ENCODE assay signal across 18 mouse cellular contexts in genomic region chr4:33739211-33739904, GRCm38 (mm10).
A peak's percentile ranks its signal among the peaks of the same experiment; 100 is the strongest.
DNase-seq lines count a peak whose midpoint lies in the region; ATAC-seq and TF ChIP-seq lines count a peak whose summit lies in the region.
"Had no signal": no experiment of that assay in that cellular context is flagged by ENCODE, and none has a peak within 500 bp of the region (broad histone marks: within the 10 kb centered on the region; RNA-seq: fewer than 3 reads in every experiment).

No protein-coding gene starts in this region.

- H3K4me2 ChIP-seq in kidney, postnatal 0 days (ENCODE audit: low read length) = no peak overlapping the region
- no peak overlapping the region for H3K4me2 ChIP-seq in stomach, embryonic 14.5 days (replicated peaks; ENCODE audit: low read depth, low read length)
- H3K4me2 ChIP-seq in stomach, postnatal 0 days (replicated peaks; ENCODE audit: low read depth) = no peak overlapping the region
- H3K4me2 ChIP-seq in lung, postnatal 0 days (replicated peaks; ENCODE audit: low read depth, low read length) = no peak overlapping the region
- H3K4me2 ChIP-seq in neural tube, embryonic 15.5 days = no peak overlapping the region
- H3K4me2 ChIP-seq: hindbrain, embryonic 12.5 days; liver, embryonic 11.5 days; midbrain, embryonic 15.5 days; neural tube, embryonic 13.5 days had no signal

- no peak overlapping the region for H3K4me3 ChIP-seq in kidney, postnatal 0 days (replicated peaks; ENCODE audit: low read depth, low read length)
- no peak overlapping the region for H3K4me3 ChIP-seq in stomach, embryonic 14.5 days (ENCODE audit: low read depth, low read length)
- no peak overlapping the region for H3K4me3 ChIP-seq in stomach, postnatal 0 days (ENCODE audit: low read depth, low read length)
- no peak overlapping the region for H3K4me3 ChIP-seq in lung, postnatal 0 days (ENCODE audit: low read depth, low read length)
- no peak overlapping the region for H3K4me3 ChIP-seq in neural tube, embryonic 15.5 days (replicated peaks)
- H3K4me3 ChIP-seq: forebrain, embryonic 10.5 days; hindbrain, embryonic 12.5 days; midbrain, embryonic 15.5 days; neural tube, embryonic 13.5 days had no signal

- H3K36me3 ChIP-seq in kidney, postnatal 0 days (ENCODE audit: insufficient read depth, low read length) = no peaks in the 10 kb centered on the region
- H3K36me3 ChIP-seq in stomach, embryonic 14.5 days (ENCODE audit: control insufficient read depth, insufficient read depth, low read length) = no peaks in the 10 kb centered on the region
- H3K36me3 ChIP-seq in stomach, postnatal 0 days (ENCODE audit: control insufficient read depth, insufficient read depth, low read length) = no peaks in the 10 kb centered on the region
- H3K36me3 ChIP-seq in lung, postnatal 0 days (ENCODE audit: insufficient read depth, low read length) = no peaks in the 10 kb centered on the region
- H3K36me3 ChIP-seq in neural tube, embryonic 15.5 days = no peaks in the 10 kb centered on the region
- H3K36me3 ChIP-seq: forebrain, embryonic 10.5 days; hindbrain, embryonic 12.5 days; midbrain, embryonic 15.5 days; neural tube, embryonic 13.5 days had no signal

- TF ChIP-seq EP300 in stomach, postnatal 0 days (optimal IDR thresholded peaks at IDR 0.05) = no peak
- peak; percentile 57 for TF ChIP-seq EP300 in lung, postnatal 0 days (IDR thresholded peaks at IDR 0.05)

- DNase-seq in kidney, postnatal 0 days (ENCODE audit: low spot score) = peak; percentile 61
- no peak for DNase-seq in kidney, adult 18-20 months
- DNase-seq in stomach, postnatal 0 days (ENCODE audit: low spot score) = no peak
- DNase-seq in lung, postnatal 0 days (ENCODE audit: low spot score) = peak; percentile 83
- no peak for DNase-seq in adrenal gland, postnatal 14 days
- DNase-seq: adrenal gland, postnatal 36 days; cerebellum, adult 9-10 months; forebrain, postnatal 0 days; gastrocnemius, postnatal 25 days; layer of hippocampus, adult 9-11 months; thymus, postnatal 36 days had no signal

- H3K9me3 ChIP-seq in kidney, postnatal 0 days (replicated peaks; ENCODE audit: low read length) = no peaks in the 10 kb centered on the region
- H3K9me3 ChIP-seq in stomach, embryonic 14.5 days (ENCODE audit: control insufficient read depth, low read depth, low read length) = no peaks in the 10 kb centered on the region
- H3K9me3 ChIP-seq in stomach, postnatal 0 days (ENCODE audit: control insufficient read depth, low read length) = no peaks in the 10 kb centered on the region
- H3K9me3 ChIP-seq in lung, postnatal 0 days (ENCODE audit: low read length) = no peaks in the 10 kb centered on the region
- H3K9me3 ChIP-seq in neural tube, embryonic 15.5 days (replicated peaks) = no peaks in the 10 kb centered on the region
- H3K9me3 ChIP-seq: forebrain, embryonic 10.5 days; hindbrain, embryonic 12.5 days; midbrain, embryonic 15.5 days; neural tube, embryonic 13.5 days had no signal

- no peak overlapping the region for H3K27ac ChIP-seq in kidney, postnatal 0 days
- no peak overlapping the region for H3K27ac ChIP-seq in stomach, embryonic 14.5 days (ENCODE audit: low read length)
- no peak overlapping the region for H3K27ac ChIP-seq in stomach, postnatal 0 days (replicated peaks)
- H3K27ac ChIP-seq in lung, postnatal 0 days (ENCODE audit: low read length) = no peak overlapping the region
- H3K27ac ChIP-seq in neural tube, embryonic 15.5 days (replicated peaks) = no peak overlapping the region
- H3K27ac ChIP-seq: forebrain, embryonic 10.5 days; hindbrain, embryonic 12.5 days; midbrain, embryonic 15.5 days; neural tube, embryonic 13.5 days had no signal

- 52% methylated on average over 8 of the region's 8 CpGs for WGBS in kidney, postnatal 0 days
- WGBS in stomach, embryonic 14.5 days = 50% methylated on average over 8 of the region's 8 CpGs
- 68% methylated on average over 8 of the region's 8 CpGs for WGBS in stomach, postnatal 0 days
- 59% methylated on average over 8 of the region's 8 CpGs for WGBS in lung, postnatal 0 days
- whole genome bisulfite sequencing in neural tube, embryonic 15.5 days = 70% methylated on average over 8 of the region's 8 CpGs

- no peak for TF ChIP-seq CTCF in kidney, postnatal 0 days (IDR thresholded peaks at IDR 0.05; ENCODE audit: low read depth)
- no peak for TF ChIP-seq CTCF in stomach, postnatal 0 days (IDR thresholded peaks at IDR 0.05; ENCODE audit: low read depth)
- no peak for TF ChIP-seq CTCF in lung, postnatal 0 days (IDR thresholded peaks at IDR 0.05)

- H3K9ac ChIP-seq in kidney, postnatal 0 days (ENCODE audit: low read depth, low read length) = no peak overlapping the region
- no peak overlapping the region for H3K9ac ChIP-seq in stomach, embryonic 14.5 days (replicated peaks; ENCODE audit: low read depth, low read length)
- H3K9ac ChIP-seq in stomach, postnatal 0 days (ENCODE audit: low read length) = no peak overlapping the region
- no peak overlapping the region for H3K9ac ChIP-seq in lung, postnatal 0 days (replicated peaks; ENCODE audit: low read depth)
- no peak overlapping the region for H3K9ac ChIP-seq in neural tube, embryonic 15.5 days (replicated peaks)
- H3K9ac ChIP-seq: forebrain, postnatal 0 days; hindbrain, embryonic 12.5 days; midbrain, embryonic 15.5 days; neural tube, embryonic 13.5 days had no signal

- no peak for ATAC-seq in kidney, postnatal 0 days (replicated peaks; ENCODE audit: low FRiP score, low read depth)
- peak; percentile 46; the same call in 1 of the 2 replicates for ATAC-seq in stomach, embryonic 14.5 days (ENCODE audit: insufficient number of reproducible peaks, insufficient read depth, low FRiP score, low read depth)
- no peak for ATAC-seq in stomach, postnatal 0 days (ENCODE audit: low FRiP score, low TSS enrichment)
- ATAC-seq in lung, postnatal 0 days = peak; percentile 66
- no peak for ATAC-seq in neural tube, embryonic 15.5 days (ENCODE audit: low FRiP score)
- ATAC-seq: forebrain, postnatal 0 days; midbrain, embryonic 15.5 days had no signal

- H3K27me3 ChIP-seq in kidney, postnatal 0 days (ENCODE audit: insufficient read depth, low read length) = no peaks in the 10 kb centered on the region
- H3K27me3 ChIP-seq in stomach, embryonic 14.5 days (ENCODE audit: control insufficient read depth, insufficient read depth, low read length) = no peaks in the 10 kb centered on the region
- no peaks in the 10 kb centered on the region for H3K27me3 ChIP-seq in stomach, postnatal 0 days (ENCODE audit: control insufficient read depth, insufficient read depth, low read length)
- no peaks in the 10 kb centered on the region for H3K27me3 ChIP-seq in lung, postnatal 0 days (replicated peaks; ENCODE audit: insufficient read depth, low read length)
- H3K27me3 ChIP-seq in neural tube, embryonic 15.5 days (replicated peaks) = no peaks in the 10 kb centered on the region
- H3K27me3 ChIP-seq: hindbrain, embryonic 12.5 days; midbrain, embryonic 15.5 days; neural tube, embryonic 13.5 days had no signal

- 0 out of 2 replicates have a peak, but pooled peaks cover 5% of the 10 kb centered on the region for H3K4me1 ChIP-seq in kidney, postnatal 0 days (replicated peaks; ENCODE audit: insufficient read depth, low read length)
- H3K4me1 ChIP-seq in stomach, embryonic 14.5 days (ENCODE audit: control insufficient read depth, insufficient read depth, low read length) = 0 out of 2 replicates have a peak, but pooled peaks cover 2% of the 10 kb centered on the region
- no peaks in the 10 kb centered on the region for H3K4me1 ChIP-seq in stomach, postnatal 0 days (replicated peaks; ENCODE audit: control insufficient read depth, insufficient read depth)
- no peaks in the 10 kb centered on the region; the same call in 1 of the 2 replicates for H3K4me1 ChIP-seq in lung, postnatal 0 days (ENCODE audit: insufficient read depth, low read depth, low read length)
- H3K4me1 ChIP-seq in neural tube, embryonic 15.5 days = peaks cover 17% of the 10 kb centered on the region

Comparison
In these comparisons a context has a peak if more than half of its experiments do, and no peak if none do; other contexts are left out.
1. ATAC-seq: peak in stomach, embryonic 14.5 days (single experiment) and lung, postnatal 0 days (single experiment); none in kidney, postnatal 0 days (single experiment), stomach, postnatal 0 days (single experiment) and neural tube, embryonic 15.5 days (single experiment).
2. DNase-seq: peak in kidney, postnatal 0 days (single experiment) and lung, postnatal 0 days (single experiment); none in kidney, adult 18-20 months (single experiment), stomach, postnatal 0 days (single experiment) and adrenal gland, postnatal 14 days (single experiment).